Mouse (Mus musculus) urinary bladder, postnatal 10 days (tissue): Measurements from ENCODE around the gene Kirrel3.

Experiments
- DNase-seq: peaks from one replicate; pipeline ENCODE4 v3.0.0; 2022; ENCODE audit warnings: low spot score

Kirrel3 gene

GRCm38 (mm10) chr9:35030823-35031222 is 545.1 kb downstream of the Kirrel3 start:
- DNase-seq = no peak

- no peak for DNase-seq
Observed at GRCm38 (mm10) chr9:35032457-35032856, 546.8 kb downstream of the Kirrel3 start.

GRCm38 (mm10) chr9:35035074-35035473 is 549.4 kb downstream of the Kirrel3 start:
- no peak for DNase-seq

GRCm38 (mm10) chr9:35038922-35039586 is 553.4 kb downstream of the Kirrel3 start:
- no peak for DNase-seq

- no peak for DNase-seq
Observed at GRCm38 (mm10) chr9:35039846-35040245, 554.2 kb downstream of the Kirrel3 start.

DNA sequence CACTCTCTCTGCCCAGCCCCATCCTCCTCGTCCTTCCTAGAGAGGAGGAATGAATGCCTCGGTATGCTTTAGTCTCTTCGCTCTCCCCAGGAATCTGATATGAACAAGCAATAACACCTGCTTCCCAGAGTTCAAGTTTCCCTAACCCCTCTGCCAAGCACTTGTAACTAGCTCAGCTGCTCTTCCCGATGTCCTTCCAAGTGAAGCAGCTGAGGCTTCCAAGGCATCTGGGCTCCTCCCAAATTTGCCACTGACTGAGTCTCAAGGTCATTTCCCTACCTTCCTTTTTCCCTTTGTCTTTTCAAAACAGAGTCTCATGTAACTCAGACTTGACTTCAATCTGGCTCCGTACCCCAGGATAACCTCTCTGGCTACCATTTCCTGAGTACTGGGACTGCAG is 555.8 kb downstream of the Kirrel3 start:
- DNase-seq = no peak

GRCm38 (mm10) chr9:35043619-35044018 is 557.9 kb downstream of the Kirrel3 start:
- no peak for DNase-seq

GRCm38 (mm10) chr9:35044458-35044857 is 558.8 kb downstream of the Kirrel3 start:
- peak; percentile 11 for DNase-seq

- DNase-seq = no peak
Observed at GRCm38 (mm10) chr9:35045031-35045531, 559.4 kb downstream of the Kirrel3 start.

- DNase-seq = no peak
Observed at GRCm38 (mm10) chr9:35045756-35046155, 560.1 kb downstream of the Kirrel3 start.

- no peak for DNase-seq
Observed at GRCm38 (mm10) chr9:35048449-35048848, 562.8 kb downstream of the Kirrel3 start.

DNA sequence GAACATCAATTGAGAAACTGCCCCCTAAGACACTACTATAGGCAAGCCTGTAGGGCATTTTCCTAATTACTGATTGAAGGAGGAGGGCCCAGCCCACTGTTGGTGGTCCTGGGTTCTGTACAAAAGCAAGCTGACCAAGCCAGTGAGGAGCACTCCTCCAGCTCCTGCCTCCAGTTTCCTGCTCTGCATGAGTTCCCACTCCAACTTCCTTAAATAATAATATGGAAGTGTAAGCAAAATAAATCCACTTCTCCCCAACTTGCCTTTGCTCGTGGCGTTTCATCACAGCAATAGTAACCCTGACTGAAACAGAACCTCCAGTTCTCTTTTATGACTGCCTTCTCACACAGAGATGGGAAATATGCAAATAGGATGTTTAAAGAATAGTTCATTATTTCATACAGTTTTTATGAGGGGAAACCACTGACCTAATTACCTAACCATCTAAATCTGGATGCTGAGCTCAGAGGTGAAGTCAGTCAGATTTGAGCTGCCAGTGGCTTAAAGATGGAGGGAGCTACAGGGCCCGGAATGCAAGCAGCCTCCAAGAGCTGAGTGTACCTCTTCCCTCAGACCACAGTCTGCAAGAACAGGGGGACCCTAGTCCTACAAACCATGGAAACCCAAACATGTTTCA is 564.3 kb downstream of the Kirrel3 start:
- DNase-seq = no peak

DNA sequence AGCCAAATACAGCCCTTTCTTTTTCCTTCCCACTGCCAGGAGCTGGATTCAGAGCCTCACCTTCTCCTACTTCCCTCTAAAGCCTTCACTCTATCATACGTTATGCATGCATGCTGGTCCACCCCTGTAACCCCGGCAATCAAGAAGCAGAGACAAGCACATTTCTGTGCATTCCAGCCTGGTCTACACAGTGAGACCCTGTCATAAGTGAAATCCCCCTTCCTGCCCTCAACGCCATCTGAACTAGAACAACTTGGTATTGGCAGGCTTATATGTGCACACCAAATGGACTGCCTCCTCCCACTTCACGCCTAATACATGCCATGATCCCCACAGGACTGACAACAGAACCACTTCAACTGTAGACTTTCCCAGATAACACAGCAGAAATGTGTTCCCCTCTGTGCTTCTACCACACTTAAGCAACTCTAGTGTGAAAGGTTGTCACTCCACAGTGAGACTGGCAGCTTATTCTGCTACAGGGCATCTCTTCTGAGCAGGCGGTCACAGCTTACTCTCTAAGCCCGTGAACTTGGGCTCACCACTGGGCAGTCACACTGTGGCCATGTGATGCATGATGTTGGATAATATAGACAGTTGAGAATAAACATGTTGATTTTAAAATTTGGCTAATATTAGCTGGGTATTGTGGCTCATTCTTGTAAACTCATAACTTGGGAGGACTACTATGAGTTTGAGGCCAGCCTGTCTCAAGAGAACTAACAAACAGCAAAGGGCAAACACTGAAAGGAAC is 565.2 kb downstream of the Kirrel3 start:
- DNase-seq = no peak

- DNase-seq = no peak
Observed at GRCm38 (mm10) chr9:35051666-35052065, 566.0 kb downstream of the Kirrel3 start.

- DNase-seq = no peak
Observed at GRCm38 (mm10) chr9:35052671-35053070, 567.0 kb downstream of the Kirrel3 start.

- DNase-seq = no peak
Observed at GRCm38 (mm10) chr9:35053081-35053480, 567.4 kb downstream of the Kirrel3 start.

DNA sequence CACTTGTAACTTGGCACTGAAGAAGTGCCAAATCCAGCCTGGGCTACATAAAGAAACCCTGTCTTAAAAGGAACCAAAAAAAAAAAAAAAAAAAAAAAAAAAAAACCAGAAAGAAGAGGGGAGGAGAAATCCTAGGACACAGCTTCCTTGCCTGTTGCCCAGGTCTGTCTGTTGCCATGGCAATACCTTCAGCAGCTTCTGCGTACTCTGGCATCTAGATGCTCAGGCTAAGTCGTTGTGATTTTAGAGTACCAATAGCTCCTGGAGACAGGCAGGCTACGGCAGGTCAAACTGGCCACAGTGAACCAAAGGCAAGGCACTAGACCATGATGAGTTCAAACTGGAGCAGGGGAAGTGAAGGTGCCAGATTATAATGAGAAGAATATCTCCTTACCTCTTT is 568.0 kb downstream of the Kirrel3 start:
- no peak for DNase-seq

GRCm38 (mm10) chr9:35055528-35056330 is 570.0 kb downstream of the Kirrel3 start:
- DNase-seq = no peak

DNA sequence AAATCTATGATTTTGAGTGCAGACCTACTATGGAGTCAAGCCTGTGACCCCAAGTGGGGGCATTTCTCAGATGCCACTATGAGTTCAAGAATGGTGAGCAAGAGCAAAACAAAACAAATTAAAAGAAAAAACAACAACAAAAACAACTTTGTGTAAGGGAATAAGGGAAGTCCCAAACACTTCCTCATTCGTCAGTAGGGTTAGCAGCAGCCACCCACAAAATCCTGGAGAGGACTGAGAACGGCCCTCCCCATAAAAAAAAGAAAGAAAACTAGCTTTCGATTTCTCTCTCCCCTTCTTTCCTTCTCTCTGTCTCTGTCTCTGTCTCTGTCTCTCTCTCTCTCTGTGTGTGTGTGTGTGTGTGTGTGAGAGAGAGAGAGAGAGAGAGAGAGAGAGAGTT is 570.9 kb downstream of the Kirrel3 start:
- DNase-seq = no peak

- no peak for DNase-seq
Observed at GRCm38 (mm10) chr9:35057631-35058030, 571.9 kb downstream of the Kirrel3 start.

- DNase-seq = no peak
Observed at GRCm38 (mm10) chr9:35058186-35058585, 572.5 kb downstream of the Kirrel3 start.
